Mouse (Mus musculus) liver, embryonic 11.5 days (tissue): ENCODE measurements around the gene Slc4a1. TPM values are rescaled to one million over a fixed set of nuclear protein-coding genes. Genes with fewer than 3 reads are reported as not detected.

Experiments used
- ATAC-seq: fragments of 200-750 bp; cut with Nextera tagmentation; replicated peaks from 2 replicates; pipeline ENCODE4 v1.8.0; 2017; ENCODE audit warnings: moderate number of reproducible peaks, mild to moderate bottlenecking, moderate TSS enrichment, moderate library complexity; ENCODE audit not compliant: low FRiP score
- DNase-seq: peaks from one replicate; pipeline ENCODE4 v3.0.0-alpha.2; 2017; ENCODE audit warnings: low spot score
- H3K27ac ChIP-seq: fragments of 300-500 bp; sonication (generic); 2 replicates; pipeline ENCODE4 v1.5.1; 2014; ENCODE audit warnings: mild to moderate bottlenecking, low read depth, low read length, control low read depth
- H3K27me3 ChIP-seq: fragments of 300-500 bp; sonication (generic); replicated peaks from 2 replicates; pipeline ENCODE4 v1.6.1; 2014; ENCODE audit warnings: low read length, mixed read lengths; ENCODE audit not compliant: control insufficient read depth, insufficient read depth
- H3K36me3 ChIP-seq: fragments of 300-500 bp; sonication (generic); 2 replicates; pipeline ENCODE4 v1.6.1; 2014; ENCODE audit warnings: mild to moderate bottlenecking, low read length, moderate library complexity, mixed read lengths; ENCODE audit not compliant: control insufficient read depth, insufficient read depth
- H3K4me1 ChIP-seq: fragments of 300-500 bp; sonication (generic); replicated peaks from 2 replicates; pipeline ENCODE4 v1.6.1; 2014; ENCODE audit warnings: low read length, mixed read lengths; ENCODE audit not compliant: control insufficient read depth, insufficient read depth
- H3K4me2 ChIP-seq: fragments of 300-500 bp; sonication (generic); 2 replicates; pipeline ENCODE4 v1.6.1; 2014; ENCODE audit warnings: mild to moderate bottlenecking, control low read depth, moderate library complexity
- H3K4me3 ChIP-seq: fragments of 300-500 bp; sonication (generic); 2 replicates; pipeline ENCODE4 v1.5.1; 2014; ENCODE audit warnings: low read depth, low read length, control low read depth
- H3K9ac ChIP-seq: fragments of 300-500 bp; sonication (generic); 2 replicates; pipeline ENCODE4 v1.6.1; 2014; ENCODE audit warnings: low read depth, low read length, control low read depth
- H3K9me3 ChIP-seq: fragments of 300-500 bp; sonication (generic); 2 replicates; pipeline ENCODE4 v1.6.1; 2016; ENCODE audit warnings: low read length, inconsistent platforms, mixed read lengths; ENCODE audit not compliant: control insufficient read depth
- WGBS: fragments of 180-500 bp; shearing (Covaris S2); extraction: QIAGEN DNeasy Blood & Tissue Kit; methylation state at CpG from one replicate; pipeline ENCODE4 v1.1.7; 2014; 5-methylcytosine and 5-hydroxymethylcytosine counted together
- polyA plus RNA-seq: library from polyadenylated mRNA; unstranded; fragments of >200 nt; fragmentation: Nextera tagmentation; extraction: Ambion mirVana; gene quantifications from 2 replicates; pipeline ENCODE4 v1.2.1, GENCODE M21; 2014

The Slc4a1 gene
- polyA plus RNA-seq, 1 experiment from 2014 or later = 191 TPM

DNA sequence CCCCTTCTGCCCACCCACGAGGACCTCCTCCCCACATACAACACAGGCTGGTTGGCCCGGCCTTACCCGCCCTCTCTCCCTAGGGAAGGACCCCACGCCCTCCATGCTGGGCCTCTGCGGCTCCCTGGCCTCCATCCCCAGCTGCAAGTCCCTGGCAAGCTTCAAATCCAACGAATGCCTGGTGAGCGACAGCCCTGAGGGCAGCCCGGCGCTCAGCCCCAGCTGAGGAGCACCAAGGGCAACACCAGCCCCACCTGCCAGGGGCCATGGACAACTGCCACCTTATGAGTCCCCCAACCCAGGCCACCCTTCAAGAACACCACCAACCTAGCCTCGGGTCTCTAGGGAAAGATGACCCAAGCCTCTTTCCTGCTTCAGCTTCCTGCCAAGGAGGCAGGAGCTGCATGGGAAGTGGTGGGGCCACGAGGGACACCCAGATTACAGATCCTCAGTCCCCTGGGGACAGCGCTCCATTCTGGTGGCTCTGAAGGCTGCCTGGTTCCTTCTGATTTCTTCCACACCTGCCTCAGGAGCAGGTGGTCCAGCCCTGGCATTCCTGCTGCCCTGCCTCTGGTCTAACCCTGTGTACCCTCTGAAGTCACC is 36.0 kb upstream of the Slc4a1 start:
- no peak overlapping the region for H3K27ac ChIP-seq
- 71% methylated on average over 12 of the region's 12 CpGs for WGBS
- no peak for DNase-seq
- H3K9me3 ChIP-seq = no peaks in the 10 kb centered on the region
- no peak for ATAC-seq
- no peak overlapping the region for H3K4me2 ChIP-seq
- no peak overlapping the region for H3K4me3 ChIP-seq
- H3K36me3 ChIP-seq = peaks cover 19% of the 10 kb centered on the region
- peaks cover 18% of the 10 kb centered on the region for H3K4me1 ChIP-seq
- peaks cover 52% of the 10 kb centered on the region for H3K27me3 ChIP-seq
- H3K9ac ChIP-seq = no peak overlapping the region; the same call in 1 of the 2 replicates

DNA sequence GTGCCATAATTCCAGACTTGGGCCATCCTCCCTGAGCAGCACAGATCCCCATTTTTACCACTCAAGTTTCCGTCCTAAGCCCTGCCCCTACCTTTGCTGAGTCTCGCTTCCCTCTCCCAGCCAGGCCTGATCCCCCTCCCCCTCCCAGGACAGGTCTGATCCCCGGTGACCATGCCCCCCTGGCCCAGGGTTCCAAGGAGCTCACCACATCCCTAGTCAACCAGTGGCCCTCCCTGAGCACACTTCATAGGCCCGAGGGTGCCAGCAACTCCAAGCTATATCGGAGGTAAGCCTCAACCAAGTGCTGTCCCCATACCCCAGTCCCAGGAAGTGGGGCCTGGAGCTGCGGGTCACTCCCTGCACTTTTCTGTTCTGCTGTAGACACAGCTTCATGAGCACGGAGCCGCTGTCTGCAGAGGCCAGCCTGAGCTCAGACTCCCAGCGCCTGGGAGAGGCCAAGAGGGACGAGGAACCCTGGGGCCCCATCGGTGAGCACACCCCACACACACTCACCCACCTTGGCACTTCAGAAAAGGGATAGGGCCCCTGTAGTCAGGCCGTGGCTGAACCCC is 34.6 kb upstream of the Slc4a1 start:
- Histone ChIP-seq H3K4me1 (peaks cover 15% of the 10 kb centered on the region), H3K36me3 (peaks cover 19% of the 10 kb centered on the region), H3K4me2 (no peak overlapping the region), H3K9me3 (no peaks in the 10 kb centered on the region), H3K27me3 (peaks cover 60% of the 10 kb centered on the region), H3K9ac (no peak overlapping the region), H3K4me3 (no peak overlapping the region), H3K27ac (no peak overlapping the region)
- no peak for ATAC-seq
- 24% methylated on average over 12 of the region's 12 CpGs for WGBS
- no peak for DNase-seq

DNA sequence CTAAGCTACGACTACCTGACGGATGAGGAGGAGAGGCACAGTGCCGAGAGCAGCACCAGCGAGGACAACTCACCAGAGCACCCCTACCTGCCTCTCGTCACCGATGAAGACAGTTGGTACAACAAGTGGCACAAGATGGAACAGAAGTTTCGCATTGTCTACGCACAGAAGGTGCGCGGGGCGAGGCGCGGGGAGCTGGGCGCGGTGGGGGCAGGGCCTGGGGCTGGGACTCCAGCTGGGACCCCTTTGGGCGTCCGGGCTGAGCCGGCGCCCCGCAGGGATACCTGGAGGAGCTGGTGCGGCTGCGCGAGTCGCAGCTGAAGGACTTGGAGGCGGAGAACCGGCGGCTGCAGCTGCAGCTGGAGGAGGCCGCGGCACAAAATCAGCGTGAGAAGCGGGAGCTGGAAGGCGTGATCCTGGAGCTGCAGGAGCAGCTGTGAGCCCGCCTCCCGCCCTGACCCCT is 33.6 kb upstream of the Slc4a1 start:
- H3K9ac ChIP-seq = peak overlapping the region; percentile 34; the same call in 1 of the 2 replicates
- H3K36me3 ChIP-seq = peaks cover 16% of the 10 kb centered on the region
- ATAC-seq (no peak), DNase-seq (no peak)
- peaks cover 67% of the 10 kb centered on the region for H3K27me3 ChIP-seq
- peaks cover 7% of the 10 kb centered on the region for H3K4me1 ChIP-seq
- H3K4me3 ChIP-seq = peak overlapping the region; percentile 23; the same call in 1 of the 2 replicates
- no peak overlapping the region for H3K27ac ChIP-seq
- WGBS = 3% methylated on average over 34 of the region's 34 CpGs
- no peaks in the 10 kb centered on the region for H3K9me3 ChIP-seq
- peak overlapping the region; percentile 54 for H3K4me2 ChIP-seq

DNA sequence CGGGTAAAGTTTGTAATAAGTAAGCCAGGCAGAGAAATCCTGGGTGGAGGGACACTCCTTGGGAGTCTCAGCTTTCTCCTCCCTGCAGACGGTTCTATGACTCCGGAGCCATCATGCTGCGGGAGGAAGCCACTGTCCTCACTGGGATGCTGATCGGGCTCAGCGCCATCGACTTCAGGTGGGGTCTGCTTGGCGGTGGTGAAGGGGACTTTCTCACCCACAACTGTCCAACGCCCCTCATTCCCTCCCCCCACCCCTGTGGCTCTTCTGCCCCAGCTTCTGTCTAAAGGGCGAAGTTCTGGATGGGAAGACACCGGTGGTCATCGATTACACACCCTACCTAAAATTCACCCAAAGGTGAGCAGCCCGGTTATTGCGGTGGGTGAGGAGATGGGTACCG is 33.1 kb upstream of the Slc4a1 start:
- Histone ChIP-seq H3K9me3 (no peaks in the 10 kb centered on the region), H3K27ac (no peak overlapping the region), H3K4me2 (no peak overlapping the region), H3K9ac (no peak overlapping the region), H3K4me3 (no peak overlapping the region), H3K27me3 (peaks cover 73% of the 10 kb centered on the region), H3K36me3 (peaks cover 11% of the 10 kb centered on the region), H3K4me1 (peaks cover 5% of the 10 kb centered on the region)
- ATAC-seq (no peak), DNase-seq (no peak)
- WGBS = 23% methylated on average over 15 of the region's 15 CpGs

DNA sequence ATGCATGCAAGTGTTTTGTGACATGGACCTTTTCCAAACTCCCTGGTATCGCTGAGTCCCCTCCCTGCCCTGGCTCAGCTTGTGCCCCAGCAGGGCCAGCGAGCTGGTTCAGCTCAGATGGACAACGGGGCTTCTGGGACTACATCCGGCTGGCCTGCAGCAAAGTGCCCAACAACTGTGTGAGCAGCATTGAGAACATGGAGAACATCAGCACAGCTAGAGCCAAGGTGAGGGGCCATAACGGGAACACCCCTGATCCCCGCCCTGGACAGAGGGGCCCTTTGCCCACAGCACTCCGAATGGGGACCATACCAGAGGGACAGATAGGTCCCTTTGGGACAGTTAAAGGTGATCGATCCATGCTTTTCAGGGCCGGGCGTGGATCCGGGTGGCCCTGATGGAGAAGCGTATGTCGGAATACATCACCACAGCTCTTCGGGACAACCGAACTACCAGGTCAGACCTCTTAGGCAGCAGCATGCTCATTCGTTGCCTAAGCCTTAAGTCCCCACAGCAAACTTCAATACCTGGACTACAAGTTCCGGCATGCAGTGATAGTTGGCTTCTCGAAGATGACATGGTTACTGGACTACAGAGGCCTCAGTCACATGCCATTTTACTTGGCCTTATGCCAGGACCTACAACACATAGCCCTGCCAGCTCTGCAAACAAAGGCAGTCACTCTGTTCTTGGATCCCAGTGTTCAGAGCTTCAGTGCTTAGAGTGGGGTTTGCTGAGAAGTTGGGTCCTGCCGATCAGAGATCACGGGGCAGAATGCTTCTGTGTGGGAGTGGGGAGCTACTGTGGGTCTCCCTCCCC is 32.2 kb upstream of the Slc4a1 start:
- WGBS = 76% methylated on average over 20 of the region's 20 CpGs
- Histone ChIP-seq H3K4me3 (no peak overlapping the region), H3K9me3 (no peaks in the 10 kb centered on the region), H3K9ac (no peak overlapping the region), H3K4me1 (peaks cover 5% of the 10 kb centered on the region), H3K27me3 (peaks cover 75% of the 10 kb centered on the region), H3K27ac (no peak overlapping the region), H3K36me3 (peaks cover 4% of the 10 kb centered on the region), H3K4me2 (no peak overlapping the region)
- ATAC-seq (no peak), DNase-seq (no peak)

DNA sequence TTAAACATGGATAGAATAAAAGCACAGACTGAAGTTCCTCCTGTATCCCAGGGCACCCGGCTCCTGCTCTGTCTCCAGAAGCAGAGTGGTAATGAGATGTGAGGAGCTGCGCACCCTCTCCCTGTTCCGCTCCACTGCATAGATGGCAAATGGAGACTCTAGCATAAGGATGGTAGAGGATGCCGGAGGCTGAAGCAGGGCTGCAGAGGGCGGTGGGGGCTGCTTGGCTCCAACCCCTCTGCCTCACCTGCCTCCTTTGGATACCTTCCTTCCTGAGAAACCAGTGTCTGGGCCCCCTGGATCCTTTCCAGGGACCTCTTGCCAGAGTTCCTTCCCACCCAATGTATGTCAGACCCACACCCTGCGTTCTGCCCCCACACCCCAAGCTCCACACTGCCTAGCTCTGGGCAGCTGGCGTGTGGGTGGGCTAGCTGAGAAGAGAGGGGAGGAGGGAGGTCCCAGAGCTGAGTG is 30.7 kb upstream of the Slc4a1 start:
- H3K36me3 ChIP-seq = no peaks in the 10 kb centered on the region
- peaks cover 5% of the 10 kb centered on the region for H3K4me1 ChIP-seq
- DNase-seq (no peak), ATAC-seq (no peak)
- no peak overlapping the region for H3K4me3 ChIP-seq
- WGBS = 77% methylated on average over 7 of the region's 7 CpGs
- H3K9me3 ChIP-seq = no peaks in the 10 kb centered on the region
- no peak overlapping the region for H3K4me2 ChIP-seq
- H3K27me3 ChIP-seq = peaks cover 76% of the 10 kb centered on the region
- no peak overlapping the region for H3K27ac ChIP-seq
- no peak overlapping the region for H3K9ac ChIP-seq

DNA sequence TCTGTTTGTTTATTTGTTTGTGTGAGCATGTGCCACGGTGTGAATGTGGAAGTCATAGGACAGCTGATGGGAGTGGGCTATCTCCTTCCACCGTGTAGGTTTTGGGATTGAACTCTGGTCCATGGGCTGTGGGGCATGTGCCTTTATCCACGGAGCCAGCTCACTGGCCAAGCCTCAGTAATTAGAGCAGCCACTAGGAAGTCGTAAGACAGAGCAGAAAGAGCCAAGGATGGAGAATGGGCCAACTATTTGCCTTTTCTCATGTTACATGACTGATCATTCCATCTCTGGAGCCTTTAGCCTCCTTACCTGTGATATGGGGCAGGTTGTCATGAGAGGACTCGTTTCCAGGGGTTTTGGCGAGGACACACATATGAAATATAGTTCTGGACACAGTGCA is 30.3 kb upstream of the Slc4a1 start:
- H3K36me3 ChIP-seq = no peaks in the 10 kb centered on the region
- no peaks in the 10 kb centered on the region for H3K9me3 ChIP-seq
- H3K9ac ChIP-seq = no peak overlapping the region
- H3K27me3 ChIP-seq = peaks cover 75% of the 10 kb centered on the region
- no peak overlapping the region for H3K4me3 ChIP-seq
- WGBS = 57% methylated on average over 6 of the region's 6 CpGs
- H3K27ac ChIP-seq = no peak overlapping the region
- H3K4me2 ChIP-seq = no peak overlapping the region
- H3K4me1 ChIP-seq = peaks cover 5% of the 10 kb centered on the region
- no peak for DNase-seq
- no peak for ATAC-seq

DNA sequence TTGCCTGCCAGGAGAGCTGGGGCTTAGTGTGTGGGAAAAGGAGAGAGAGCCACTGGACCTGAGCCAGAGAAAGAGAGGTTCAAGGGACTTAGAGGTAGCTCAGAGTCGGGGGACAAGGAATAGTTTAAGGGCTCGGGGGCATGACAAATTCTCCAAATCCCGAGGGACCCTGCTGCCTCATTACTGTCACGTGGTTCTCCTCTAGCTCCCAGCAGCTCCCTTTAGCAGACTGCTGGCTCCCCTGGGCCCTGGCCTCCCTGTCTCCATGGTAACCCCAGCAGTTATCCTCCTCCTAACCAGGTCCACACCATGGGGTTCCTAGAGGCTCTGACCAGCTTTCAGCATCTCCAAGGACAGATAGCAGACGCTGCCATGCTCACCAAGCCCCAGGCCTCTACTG is 29.2 kb upstream of the Slc4a1 start:
- H3K27ac ChIP-seq = no peak overlapping the region
- ATAC-seq (no peak), DNase-seq (no peak)
- WGBS = 16% methylated on average over 5 of the region's 5 CpGs
- H3K27me3 ChIP-seq = peaks cover 69% of the 10 kb centered on the region
- no peak overlapping the region for H3K4me2 ChIP-seq
- H3K4me3 ChIP-seq = no peak overlapping the region
- no peak overlapping the region for H3K9ac ChIP-seq
- no peaks in the 10 kb centered on the region for H3K9me3 ChIP-seq
- peaks cover 5% of the 10 kb centered on the region for H3K4me1 ChIP-seq
- H3K36me3 ChIP-seq = no peaks in the 10 kb centered on the region
